Comparison of ENCODE assay signal across 9 mouse cellular contexts in genomic region chr7:81934267-81934745, GRCm38 (mm10). TPM values are rescaled to one million over a fixed set of nuclear protein-coding genes. Genes with fewer than 3 reads are reported as not detected.
DNase-seq lines count a peak whose midpoint lies in the region; ATAC-seq lines count a peak whose summit lies in the region.
"Had no signal": no experiment of that assay in that cellular context is flagged by ENCODE, and none has a peak within 500 bp of the region (broad histone marks: within the 10 kb centered on the region; RNA-seq: fewer than 3 reads in every experiment).

Gene Hdgfl3 (minus strand): TSS chr7:81934473.

- H3K27ac ChIP-seq in hindbrain, embryonic 16.5 days (ENCODE audit: low read depth, low read length) = peak within 1 kb of the TSS; percentile 92
- H3K27ac ChIP-seq: macrophage had no signal

- peak within 1 kb of the TSS; percentile 78 for H3K4me2 ChIP-seq in hindbrain, embryonic 16.5 days (ENCODE audit: low read length)

- peak within 1 kb of the TSS; percentile 94 for H3K9ac ChIP-seq in hindbrain, embryonic 16.5 days (ENCODE audit: low read depth, low read length)

- H3K27me3 ChIP-seq in hindbrain, embryonic 16.5 days (replicated peaks; ENCODE audit: control insufficient read depth, insufficient read depth, low read length) = no peaks in the 10 kb centered on the region

- under 1% methylated on average over 53 of the region's 63 CpGs for WGBS in hindbrain, embryonic 16.5 days

- H3K4me1 ChIP-seq in hindbrain, embryonic 16.5 days (ENCODE audit: control insufficient read depth, insufficient read depth, low read depth, low read length) = peaks cover 17% of the 10 kb centered on the region

- H3K4me3 ChIP-seq in hindbrain, embryonic 16.5 days (ENCODE audit: low read length) = peak within 1 kb of the TSS; percentile 69

- peak; percentile 30 for ATAC-seq in activated CD4-positive, CD25-positive, alpha-beta regulatory T cell, adult 4 months
- peak; percentile 91 for ATAC-seq in hindbrain, embryonic 16.5 days

- peak; percentile 65 to 86 for DNase-seq in cerebellum, postnatal 4 days (ENCODE audit: low spot score in 2 of 2)
- peak; percentile 33 to 54 for DNase-seq in gastrocnemius, adult 8-10 months (ENCODE audit: low spot score in 2 of 2)
- peak; percentile 75 for DNase-seq in left cerebral cortex, adult 11 months (ENCODE audit: low spot score)
- peak; percentile 81 for DNase-seq in lung, postnatal 14 days
- peak; percentile 87 for DNase-seq in right cerebral cortex, postnatal 14 days
- DNase-seq in c-Kit-positive CD71-positive TER-119-positive erythroid progenitor cells, embryonic 14.5 days (ENCODE audit: low spot score) = no peak

- no peaks in the 10 kb centered on the region for H3K36me3 ChIP-seq in hindbrain, embryonic 16.5 days (ENCODE audit: control insufficient read depth, insufficient read depth, low read length)

- H3K9me3 ChIP-seq in hindbrain, embryonic 16.5 days (ENCODE audit: control insufficient read depth, low read length) = no peaks in the 10 kb centered on the region

RNA-seq across cellular contexts. Expression of gene Hdgfl3, which starts in this region (rescaled TPM):
- 10 to 100 TPM in 1 of 2 experiments, 1 to 10 TPM in 1; 7.9 to 10.2 TPM for polyA plus RNA-seq in activated CD4-positive, CD25-positive, alpha-beta regulatory T cell, adult 4 months (2017; shearing (Covaris generic))
- 1 to 10 TPM in 3 of 4 experiments, under 1 TPM in 1; 0.99 to 1.5 (median 1.5) TPM for total RNA-seq in gastrocnemius, adult 8-10 months (2022)
- polyA plus RNA-seq in hindbrain, embryonic 16.5 days (2015; fragmentation: Nextera tagmentation; extraction: Ambion mirVana) = 47.6 and 49.5 TPM in 2 replicates
